Mouse (Mus musculus): Measurements from ENCODE around the gene Stip1. TPM values are rescaled to one million over a fixed set of nuclear protein-coding genes. Genes with fewer than 3 reads are reported as not detected.

Gene Stip1
- polyA plus RNA-seq, 1 experiment from 2014 or later: 255 TPM

- Histone ChIP-seq H3K4me3 (ENCODE audit: low read depth, low read length) (0 out of 2 replicates have a peak overlapping the region, but pooled peaks have one; percentile 3), H3K36me3 (ENCODE audit: insufficient read depth) (peaks cover 67% of the 10 kb centered on the region), H3K27ac (ENCODE audit: low read depth) (peak overlapping the region; percentile 46; the same call in 1 of the 2 replicates), H3K4me2 (peak overlapping the region; percentile 7; the same call in 1 of the 2 replicates), H3K4me1 (ENCODE audit: insufficient read depth) (no peaks in the 10 kb centered on the region), H3K27me3 (ENCODE audit: insufficient read depth, low read length) (no peaks in the 10 kb centered on the region), H3K9ac (no peak overlapping the region), H3K9me3 (ENCODE audit: low read depth, low read length) (no peaks in the 10 kb centered on the region)
- no peak for TF ChIP-seq CTCF (IDR thresholded peaks at IDR 0.05; ENCODE audit: low read depth)
- WGBS: 69% methylated on average over 12 of the region's 12 CpGs
- ATAC-seq (ENCODE audit: insufficient read depth): no peak
- DNase-seq: no peak
Measured at GRCm38 (mm10) chr19:7017541-7018457, 22.0 kb downstream of the Stip1 start.

- Histone ChIP-seq H3K4me2 (no peak overlapping the region), H3K36me3 (ENCODE audit: insufficient read depth) (peaks cover 35% of the 10 kb centered on the region), H3K27ac (ENCODE audit: low read depth) (no peak overlapping the region), H3K9ac (no peak overlapping the region), H3K4me3 (ENCODE audit: low read depth, low read length) (no peak overlapping the region), H3K4me1 (ENCODE audit: insufficient read depth) (no peaks in the 10 kb centered on the region), H3K9me3 (ENCODE audit: low read depth, low read length) (no peaks in the 10 kb centered on the region), H3K27me3 (ENCODE audit: insufficient read depth, low read length) (no peaks in the 10 kb centered on the region)
- DNase-seq (no peak), ATAC-seq (ENCODE audit: insufficient read depth) (no peak)
- 87% methylated on average over 20 of the region's 20 CpGs for WGBS
- no peak for TF ChIP-seq CTCF (IDR thresholded peaks at IDR 0.05; ENCODE audit: low read depth)
Measured at GRCm38 (mm10) chr19:7014481-7015135, 25.2 kb downstream of the Stip1 start.

- 86% methylated on average over 9 of the region's 9 CpGs for WGBS
- H3K4me3 ChIP-seq (ENCODE audit: low read depth, low read length): no peak overlapping the region
- H3K4me1 ChIP-seq (ENCODE audit: insufficient read depth): no peaks in the 10 kb centered on the region
- no peak overlapping the region for H3K9ac ChIP-seq
- no peak for DNase-seq
- H3K27me3 ChIP-seq (ENCODE audit: insufficient read depth, low read length): no peaks in the 10 kb centered on the region
- no peak for ATAC-seq (ENCODE audit: insufficient read depth)
- H3K36me3 ChIP-seq (ENCODE audit: insufficient read depth): peaks cover 29% of the 10 kb centered on the region
- TF ChIP-seq CTCF (IDR thresholded peaks at IDR 0.05; ENCODE audit: low read depth): no peak
- H3K9me3 ChIP-seq (ENCODE audit: low read depth, low read length): no peaks in the 10 kb centered on the region
- no peak overlapping the region for H3K4me2 ChIP-seq
- no peak overlapping the region for H3K27ac ChIP-seq (ENCODE audit: low read depth)
Measured at GRCm38 (mm10) chr19:7013984-7014383, 25.8 kb downstream of the Stip1 start.

- H3K9me3 ChIP-seq (ENCODE audit: low read depth, low read length): no peaks in the 10 kb centered on the region
- DNase-seq: no peak
- 55% methylated on average over 4 of the region's 4 CpGs for WGBS
- no peak overlapping the region for H3K9ac ChIP-seq
- 0 out of 2 replicates have a peak, but pooled peaks cover 18% of the 10 kb centered on the region for H3K36me3 ChIP-seq (ENCODE audit: insufficient read depth)
- no peaks in the 10 kb centered on the region for H3K27me3 ChIP-seq (ENCODE audit: insufficient read depth, low read length)
- no peak overlapping the region for H3K4me3 ChIP-seq (ENCODE audit: low read depth, low read length)
- H3K4me2 ChIP-seq: no peak overlapping the region
- TF ChIP-seq CTCF (IDR thresholded peaks at IDR 0.05; ENCODE audit: low read depth): no peak
- H3K27ac ChIP-seq (ENCODE audit: low read depth): no peak overlapping the region
- ATAC-seq (ENCODE audit: insufficient read depth): no peak
- no peaks in the 10 kb centered on the region for H3K4me1 ChIP-seq (ENCODE audit: insufficient read depth)
Measured at GRCm38 (mm10) chr19:7012426-7012825, 27.3 kb downstream of the Stip1 start.

- no peaks in the 10 kb centered on the region for H3K36me3 ChIP-seq (ENCODE audit: insufficient read depth)
- no peaks in the 10 kb centered on the region for H3K27me3 ChIP-seq (ENCODE audit: insufficient read depth, low read length)
- ATAC-seq (ENCODE audit: insufficient read depth): peak; percentile 63; the same call in 1 of the 2 replicates
- no peak overlapping the region for H3K4me3 ChIP-seq (ENCODE audit: low read depth, low read length)
- no peak overlapping the region for H3K9ac ChIP-seq
- H3K27ac ChIP-seq (ENCODE audit: low read depth): 0 out of 2 replicates have a peak overlapping the region, but pooled peaks have one; percentile 2
- no peak overlapping the region for H3K4me2 ChIP-seq
- peak; percentile 27 for DNase-seq
- H3K9me3 ChIP-seq (ENCODE audit: low read depth, low read length): no peaks in the 10 kb centered on the region
- 70% methylated on average over 9 of the region's 9 CpGs for WGBS
- no peaks in the 10 kb centered on the region for H3K4me1 ChIP-seq (ENCODE audit: insufficient read depth)
- no peak for TF ChIP-seq CTCF (IDR thresholded peaks at IDR 0.05; ENCODE audit: low read depth)
Measured at GRCm38 (mm10) chr19:7006892-7007593, 32.7 kb downstream of the Stip1 start.

GRCm38 (mm10) chr19:6999360-7000063, 40.3 kb downstream of the Stip1 start:
- 92% methylated on average over 19 of the region's 19 CpGs for WGBS
- no peak for ATAC-seq (ENCODE audit: insufficient read depth)
- H3K9ac ChIP-seq: no peak overlapping the region

More at GRCm38 (mm10) chr19:6999360-7000063, 40.3 kb downstream of the Stip1 start:
- no peak for TF ChIP-seq CTCF (IDR thresholded peaks at IDR 0.05; ENCODE audit: low read depth)
- Histone ChIP-seq H3K9me3 (ENCODE audit: low read depth, low read length) (no peaks in the 10 kb centered on the region), H3K4me2 (no peak overlapping the region), H3K27me3 (ENCODE audit: insufficient read depth, low read length) (no peaks in the 10 kb centered on the region), H3K27ac (ENCODE audit: low read depth) (no peak overlapping the region), H3K36me3 (ENCODE audit: insufficient read depth) (peaks cover 21% of the 10 kb centered on the region), H3K4me3 (ENCODE audit: low read depth, low read length) (no peak overlapping the region), H3K4me1 (ENCODE audit: insufficient read depth) (peaks cover 13% of the 10 kb centered on the region)
- no peak for DNase-seq
